8 mouse cellular contexts compared by ENCODE assay signal in genomic region chr2:181837372-181838292, GRCm38 (mm10). TPM values are rescaled to one million over a fixed set of nuclear protein-coding genes. Genes with fewer than 3 reads are reported as not detected.
DNase-seq lines count a peak whose midpoint lies in the region; ATAC-seq and TF ChIP-seq lines count a peak whose summit lies in the region.

Gene Pcmtd2, plus strand, starts transcription at chr2:181837854.

- peak within 1 kb of the TSS; percentile 66 for H3K4me3 ChIP-seq in hindbrain, embryonic 13.5 days

- CTCF ChIA-PET in Patski (lab: Charles Lee): interaction anchor here (1.9 kb wide), 1 partner anchor 9 kb away, joined by 4 read pairs; no protein-coding TSS in a partner anchor

- WGBS in hindbrain, embryonic 13.5 days: under 1% methylated on average over 35 of the region's 35 CpGs

- no peaks in the 10 kb centered on the region for H3K27me3 ChIP-seq in Patski
- no peaks in the 10 kb centered on the region for H3K27me3 ChIP-seq in hindbrain, embryonic 13.5 days

- H3K4me1 ChIP-seq in hindbrain, embryonic 13.5 days (replicated peaks): peaks cover 17% of the 10 kb centered on the region

- peak within 1 kb of the TSS; percentile 85 for H3K27ac ChIP-seq in hindbrain, embryonic 13.5 days

- H3K36me3 ChIP-seq in hindbrain, embryonic 13.5 days: peaks cover 7% of the 10 kb centered on the region

- peak within 1 kb of the TSS; percentile 80 for H3K4me2 ChIP-seq in hindbrain, embryonic 13.5 days

- peak within 1 kb of the TSS; percentile 83 for H3K9ac ChIP-seq in hindbrain, embryonic 13.5 days

- in situ Hi-C loops in Patski (cut with MboI; ENCODE audit: low pct_unique_long_range_greater_than_20kb): no loop called here

- DNase-seq in Patski (ENCODE audit: low read depth, low spot score): peak; percentile 59
- DNase-seq in cerebellum, postnatal 14 days: peak; percentile 94
- peak; percentile 85 to 88 for DNase-seq in frontal cortex, postnatal 14 days (ENCODE audit: low spot score in 2 of 2)
- peak; percentile 85 to 90 for DNase-seq in layer of hippocampus, postnatal 25 days (ENCODE audit: extremely low spot score in 1 of 2, low spot score in 1 of 2)
- peak; percentile 94 for DNase-seq in lung, postnatal 25 days (ENCODE audit: low spot score)
- DNase-seq in retina, embryonic 14.5 days (ENCODE audit: low spot score): peak; percentile 97
- peak; percentile 94 for DNase-seq in thymus, postnatal 4 days

- POLR2A ChIA-PET in Patski (lab: Charles Lee): interaction anchor here (0.9 kb wide), 2 partner anchors 30 to 31 kb away, joined by 3 read pairs; no protein-coding TSS in a partner anchor

- no peaks in the 10 kb centered on the region for H3K9me3 ChIP-seq in hindbrain, embryonic 13.5 days

- ATAC-seq in Patski: peak; percentile 92
- peak; percentile 98 for ATAC-seq in hindbrain, embryonic 13.5 days (ENCODE audit: low FRiP score)

- TF ChIP-seq CTCF in Patski (IDR thresholded peaks at IDR 0.05): no peak

RNA-seq across cellular contexts. Expression of gene Pcmtd2, which starts in this region (rescaled TPM):
- 63.3 TPM for polyA plus RNA-seq in Patski (2021)
- 33.6 and 35.0 TPM in 2 replicates for polyA plus RNA-seq in hindbrain, embryonic 13.5 days (2015; fragmentation: Nextera tagmentation; extraction: Ambion mirVana)
- 10 to 100 TPM; 84.9 to 86.9 TPM for total RNA-seq in layer of hippocampus, postnatal 25 days (2021)

Comparison
In these comparisons a context has a peak if more than half of its experiments do, and no peak if none do; other contexts are left out.
1. Peak in every context shown above with its lines: DNase-seq, ATAC-seq, H3K4me3 ChIP-seq and H3K27ac ChIP-seq.